Mouse (Mus musculus) heart, postnatal 0 days (tissue): ENCODE data around the gene Rsc1a1.

Experiments
- CTCF ChIP-seq: IDR thresholded peaks from 2 replicates; pipeline ENCODE4 v1.5.1; 2016; ENCODE audit warnings: antibody characterized with exemption, control low read depth, low read depth
- EP300 ChIP-seq: IDR thresholded peaks from 2 replicates; pipeline ENCODE4 v1.6.1; 2016; ENCODE audit warnings: antibody characterized with exemption, low read depth

DNA sequence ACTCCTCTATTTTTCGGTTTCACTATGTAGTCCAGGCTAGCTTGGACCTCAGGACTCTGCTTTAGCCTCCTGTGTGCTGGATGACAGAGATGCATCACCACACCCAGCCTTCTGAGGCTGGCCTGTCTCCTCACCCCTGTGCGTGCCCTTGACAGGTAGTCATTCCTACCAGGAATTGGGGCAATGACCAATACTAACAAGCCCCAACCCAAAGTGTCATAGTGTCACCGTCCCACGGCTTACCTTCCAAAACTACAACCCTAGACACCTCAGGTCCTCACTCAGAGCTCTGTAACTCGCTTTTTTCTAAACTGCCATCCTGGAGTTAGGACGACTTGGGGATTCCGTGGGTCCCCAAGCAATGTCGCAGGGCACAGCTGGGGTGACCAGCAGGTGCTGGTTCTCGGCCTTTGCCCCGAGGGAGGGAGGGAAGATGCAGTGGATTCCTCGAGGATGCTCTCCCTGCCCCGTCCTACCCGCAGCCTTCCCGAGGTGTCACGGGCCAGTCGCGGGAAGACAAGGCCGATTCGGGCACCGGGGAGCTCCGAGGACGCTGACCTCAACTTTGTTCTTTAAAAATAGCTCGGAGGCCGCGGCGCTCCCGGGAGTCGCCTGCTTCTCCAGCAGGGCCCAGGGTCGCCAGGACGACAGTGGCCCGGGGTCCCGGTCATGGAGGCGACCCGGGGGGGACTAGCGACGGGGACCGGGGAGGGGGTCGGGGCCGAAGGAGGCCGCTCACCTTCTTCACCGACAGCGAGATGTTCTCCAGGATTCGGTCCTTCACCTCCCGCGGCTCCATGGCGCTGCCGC is 22.1 kb downstream of the Rsc1a1 start:
- TF ChIP-seq CTCF (no peak), EP300 (no peak)
